Mouse (Mus musculus) urinary bladder, postnatal 36 days (tissue): ENCODE results near the gene Nr2c2.
"Not testable (repeated sequence)": the region's sequence is repeated elsewhere in the genome, so short reads cannot be mapped to it uniquely, and the experiment has no call there.

Source experiments
- DNase-seq, 2 experiments: peaks; one replicate each; pipeline ENCODE4 v3.0.0; 2022; ENCODE audit warnings: low spot score in 2 of 2, mixed read lengths in 1 of 2

Nr2c2 gene

DNA sequence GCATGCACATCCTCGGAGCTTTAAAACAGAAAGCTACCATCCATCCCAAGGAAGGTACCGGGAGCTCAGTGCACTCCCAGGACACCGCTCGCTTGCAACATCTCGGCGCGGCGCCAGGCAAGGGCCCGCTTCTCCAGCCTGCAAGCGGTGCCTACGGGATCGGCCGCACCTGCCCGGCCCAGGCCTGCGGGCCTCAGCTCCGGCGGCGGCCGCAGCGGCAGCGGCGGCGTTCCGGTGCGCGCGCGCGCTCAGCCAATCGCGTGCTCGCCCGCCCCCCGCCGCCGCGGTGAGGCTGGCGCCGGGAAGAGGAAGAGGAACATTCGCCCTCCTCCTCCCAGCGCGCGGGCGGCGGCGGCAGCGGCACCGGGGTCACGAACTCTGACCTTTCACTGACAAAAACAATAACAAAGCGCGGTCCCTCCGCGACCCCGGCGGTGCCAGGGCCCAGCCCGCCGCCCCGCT is at the start of gene Nr2c2:
Gene Nr2c2, plus strand, starts transcription at position 261 of the 462 bp plus-strand sequence.
- DNase-seq, result peak; percentile 73 to 84

GRCm38 (mm10) chr6:92042055-92042454 is 49.1 kb upstream of the Nr2c2 start:
- no peak for DNase-seq

GRCm38 (mm10) chr6:92042850-92043249 is 48.3 kb upstream of the Nr2c2 start:
- no peak for DNase-seq

DNA sequence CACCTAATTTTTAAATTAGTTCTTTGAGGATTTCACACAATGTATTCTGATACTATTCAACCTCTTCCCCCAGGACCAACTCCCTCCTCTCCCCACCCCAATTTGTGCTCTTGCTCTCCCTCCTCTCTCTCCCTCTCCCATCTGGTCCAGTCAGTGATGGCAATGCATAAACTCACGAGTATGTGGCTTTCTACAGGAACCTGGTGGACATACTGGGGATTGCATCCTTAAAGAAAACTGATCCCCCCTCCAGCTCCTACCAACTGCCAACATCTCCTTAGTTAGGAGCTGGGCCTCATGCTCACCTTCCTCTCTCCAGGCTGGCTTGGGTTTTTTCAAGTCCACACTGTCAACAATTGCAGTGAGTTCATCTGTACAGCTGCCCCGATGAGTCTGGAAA is 33.4 kb upstream of the Nr2c2 start:
- no peak for DNase-seq

DNA sequence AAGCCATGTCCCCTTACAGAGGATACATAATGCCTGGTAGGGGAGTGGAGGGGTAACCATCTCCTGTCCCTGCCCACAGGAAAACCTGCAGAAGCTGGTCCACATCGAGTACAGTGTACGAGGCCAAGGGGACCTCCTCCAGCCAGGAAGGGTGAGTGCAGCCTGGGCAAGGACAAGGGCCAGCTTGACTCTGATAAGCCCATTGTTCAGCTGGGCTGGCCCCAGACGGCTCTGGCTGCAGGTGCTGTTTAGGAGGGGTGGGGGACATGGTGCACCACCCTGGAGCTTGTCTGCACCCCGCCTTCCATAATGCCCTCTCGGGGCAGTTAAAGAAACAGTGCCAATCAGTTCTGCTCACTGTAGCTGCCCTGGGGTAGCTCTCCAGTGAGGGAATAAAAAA is 29.5 kb upstream of the Nr2c2 start:
- no peak for DNase-seq

DNA sequence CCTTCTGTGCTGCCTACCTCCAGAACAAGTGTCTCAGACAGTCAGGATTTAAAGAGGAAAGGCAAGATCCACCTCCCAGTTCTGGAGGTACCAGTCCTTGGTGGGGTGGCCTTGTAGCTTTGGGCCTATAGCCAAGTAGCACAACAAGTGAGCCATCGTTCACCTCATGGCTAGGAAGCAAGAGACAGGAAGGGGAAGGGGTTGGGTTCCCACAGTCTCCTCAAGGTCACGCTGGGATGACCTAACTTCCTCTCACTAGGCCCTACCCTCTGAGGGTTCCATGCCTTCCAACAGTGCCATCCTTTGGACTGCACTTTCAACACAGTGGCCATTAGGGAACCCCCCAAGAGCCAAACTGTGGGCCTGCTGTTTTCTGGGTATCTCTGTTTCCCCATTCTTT is 27.7 kb upstream of the Nr2c2 start:
- no peak for DNase-seq

GRCm38 (mm10) chr6:92064101-92064500 is 27.1 kb upstream of the Nr2c2 start:
- DNase-seq, result no peak

DNA sequence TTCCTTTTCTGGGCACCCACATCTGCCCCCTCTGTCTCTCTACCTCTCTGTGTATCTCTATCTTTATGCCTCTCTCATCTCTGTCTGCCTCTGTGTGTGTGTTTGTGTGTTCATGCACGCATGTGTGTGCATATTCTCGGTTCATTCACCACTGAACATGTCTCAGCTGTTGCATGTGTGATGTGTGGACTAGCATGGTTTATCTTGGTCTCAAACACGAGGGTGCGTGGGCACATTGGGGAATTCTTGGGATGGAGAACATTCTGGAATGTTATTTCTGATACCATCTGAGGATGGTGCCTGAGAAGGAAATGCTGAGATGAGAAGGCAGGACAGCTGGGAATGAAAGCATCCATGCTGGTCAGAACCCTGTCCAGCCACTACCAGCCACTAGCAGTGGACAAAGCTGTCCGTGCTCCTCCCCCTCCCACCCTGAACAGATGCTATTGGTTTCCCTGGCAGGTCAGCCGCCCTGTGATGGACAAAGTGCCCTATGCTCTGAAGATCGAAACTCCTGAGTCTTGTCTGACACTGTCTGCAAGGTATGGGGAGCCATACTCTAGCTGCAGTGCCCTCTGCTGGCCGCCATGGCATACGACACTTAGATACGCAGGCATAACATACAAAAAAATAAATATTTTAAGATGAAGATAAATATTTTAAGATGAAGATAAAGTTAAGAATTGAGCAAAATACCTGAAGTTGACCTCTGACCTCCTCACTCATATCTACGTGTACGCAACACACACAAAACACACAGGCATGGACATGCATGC is 25.3 kb upstream of the Nr2c2 start:
- peak in 1 of 2 experiments; percentile 31 for DNase-seq

- DNase-seq, result peak; percentile 48 to 74
These were observed 23.9 kb upstream of the Nr2c2 start for GRCm38 (mm10) chr6:92067146-92067790.

DNA sequence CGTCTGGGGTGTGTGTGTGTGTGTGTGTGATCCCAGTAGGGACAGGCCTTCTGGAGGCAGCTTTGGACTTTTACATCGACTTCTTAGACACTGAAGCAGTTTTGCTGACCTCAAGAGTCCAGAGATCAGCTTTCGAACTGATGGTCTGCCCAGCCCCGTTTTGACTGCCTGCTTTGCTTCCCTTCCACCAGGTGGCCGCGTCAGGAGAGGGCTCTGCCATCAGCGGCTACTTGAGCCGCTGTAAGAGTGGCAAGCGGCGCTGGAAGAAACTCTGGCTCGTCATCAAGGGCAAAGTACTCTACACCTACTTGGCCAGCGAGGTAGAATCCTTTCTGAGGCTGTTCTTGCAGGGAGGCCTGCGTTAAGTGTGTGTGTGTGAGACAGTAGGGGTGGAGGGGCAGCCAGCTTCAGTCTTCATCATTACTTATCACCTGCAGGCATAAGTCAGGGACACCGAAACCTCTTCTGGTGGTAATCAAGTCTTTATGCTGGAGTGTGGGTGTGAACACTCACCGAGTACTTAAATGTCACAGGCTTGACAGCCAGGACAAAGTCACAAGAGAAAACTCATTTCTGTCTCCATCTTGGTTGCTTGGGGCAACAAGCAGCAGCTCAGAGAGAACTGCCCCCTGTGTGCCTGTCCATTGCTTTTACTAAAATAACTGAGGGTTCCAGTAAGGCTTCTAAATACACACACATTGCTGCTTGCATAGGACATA is 19.9 kb upstream of the Nr2c2 start:
- DNase-seq, result no peak

GRCm38 (mm10) chr6:92080730-92081129 is 10.5 kb upstream of the Nr2c2 start:
- no peak for DNase-seq

- DNase-seq, result no peak
These were observed 8.4 kb upstream of the Nr2c2 start for GRCm38 (mm10) chr6:92082756-92083155.

GRCm38 (mm10) chr6:92084932-92085331 is 6.3 kb upstream of the Nr2c2 start:
- no peak for DNase-seq

- not testable (repeated sequence) for DNase-seq
These were observed 2.0 kb upstream of the Nr2c2 start for GRCm38 (mm10) chr6:92089141-92089540.

DNA sequence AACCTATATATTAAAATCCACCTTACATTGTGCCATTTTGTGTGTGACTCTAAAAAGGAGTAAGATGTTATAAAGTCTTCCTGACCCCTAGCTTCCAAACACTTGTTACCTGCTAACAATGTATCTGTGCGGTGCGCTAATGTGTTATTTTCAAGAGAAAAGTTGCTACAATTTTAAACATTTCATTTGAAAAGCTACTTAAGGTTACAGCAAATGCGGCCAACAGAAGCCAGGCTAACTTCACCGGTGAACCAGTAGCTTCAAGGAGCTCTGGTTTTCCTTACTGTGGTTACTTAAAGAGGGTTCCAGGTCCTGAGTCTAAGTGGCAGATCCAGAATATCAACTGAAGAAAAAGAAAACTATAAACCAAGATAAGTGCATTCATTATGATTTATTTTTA is 1.2 kb upstream of the Nr2c2 start:
- DNase-seq, result no peak

DNA sequence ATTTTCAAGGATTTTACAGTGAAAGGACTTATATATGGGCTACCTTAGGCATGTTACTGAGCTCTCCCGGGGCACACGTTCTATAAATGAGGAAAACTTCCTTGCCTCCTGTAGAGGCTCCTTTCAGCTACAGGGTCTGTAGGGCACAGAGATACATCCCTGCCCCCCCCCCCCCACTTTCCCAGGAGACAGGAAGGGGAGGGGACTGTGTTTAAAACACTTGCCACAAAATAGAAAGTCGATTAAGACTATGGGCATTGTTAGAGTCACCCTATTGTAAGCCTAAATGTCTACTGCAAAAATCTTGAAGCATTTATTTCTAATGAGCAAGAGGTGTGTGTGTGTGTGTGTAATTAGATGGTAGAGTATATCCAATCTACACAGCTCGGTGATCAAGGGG is 693 bp upstream of the Nr2c2 start:
- no peak for DNase-seq

GRCm38 (mm10) chr6:92091767-92092489 is 738 bp downstream of the Nr2c2 start:
- peak; percentile 100 for DNase-seq

DNA sequence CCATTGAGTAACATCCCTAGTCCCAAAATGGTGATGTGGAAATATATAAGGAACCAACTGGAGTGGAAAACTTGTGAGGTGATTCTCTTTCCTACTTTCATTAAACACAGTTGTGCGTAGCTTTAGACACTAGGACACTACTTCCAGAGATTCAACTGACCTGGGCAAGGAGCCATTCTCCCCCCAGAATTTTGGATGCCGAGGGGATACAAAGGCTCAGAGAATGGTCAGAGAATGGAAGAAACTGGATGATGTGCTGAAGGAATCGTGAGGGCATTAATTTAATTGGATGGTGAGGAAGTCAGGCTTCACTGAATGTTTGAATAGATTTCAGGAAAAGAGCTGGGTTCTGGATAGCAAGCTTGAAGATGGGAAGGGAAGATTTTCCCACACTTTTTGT is 1.5 kb downstream of the Nr2c2 start:
- no peak for DNase-seq

GRCm38 (mm10) chr6:92093869-92094268 is 2.7 kb downstream of the Nr2c2 start:
- DNase-seq, result no peak

DNA sequence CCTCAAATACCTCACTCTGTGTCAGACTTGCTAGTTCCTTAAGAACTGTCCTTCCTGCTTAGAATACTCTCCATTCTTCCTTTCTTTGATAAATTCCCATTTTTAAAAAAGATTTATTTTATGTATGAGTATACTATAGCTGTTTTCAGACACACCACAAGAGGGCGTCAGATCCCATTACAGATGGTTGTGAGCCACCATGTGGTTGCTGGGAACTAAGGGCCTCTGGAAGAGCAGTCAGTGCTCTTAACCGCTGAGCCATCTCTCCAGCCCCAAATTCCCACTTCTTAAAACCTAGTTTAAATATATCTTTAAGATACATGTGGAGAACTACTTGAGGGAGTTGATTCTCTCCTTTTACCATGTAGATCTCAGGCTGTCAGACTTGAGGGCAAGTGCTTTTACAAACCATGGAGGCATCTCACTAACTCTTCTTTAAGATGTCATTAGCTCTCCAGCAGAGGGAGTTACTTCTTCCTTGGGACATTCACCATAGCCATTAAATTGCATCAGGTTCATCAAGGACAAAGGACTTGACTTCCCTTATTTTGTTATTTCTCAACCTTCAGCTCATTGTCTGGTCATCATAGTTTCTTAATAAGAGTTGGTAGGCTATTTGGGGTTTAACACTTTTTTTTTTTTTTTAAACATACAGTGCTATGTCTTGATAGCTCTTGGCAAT is 9.6 kb downstream of the Nr2c2 start:
- no peak for DNase-seq

GRCm38 (mm10) chr6:92124547-92124946 is 33.4 kb downstream of the Nr2c2 start:
- no peak for DNase-seq
